Mouse (Mus musculus): ENCODE measurements around the gene Olfr288. TPM values are rescaled to one million over a fixed set of nuclear protein-coding genes. Genes with fewer than 3 reads are reported as not detected.
A peak's percentile ranks its signal among the peaks of the same experiment; 100 is the strongest.

Gene Olfr288
- total and polyA plus RNA-seq, 3 experiments = not detected

GRCm38 (mm10) chr15:98154146-98154545, 41.2 kb downstream of the Olfr288 start:
- TF ChIP-seq EP300 (IDR thresholded peaks at IDR 0.05; ENCODE audit: insufficient read depth, low read depth, low read length) = no peak
- no peak for TF ChIP-seq CTCF (IDR thresholded peaks at IDR 0.05)
- TF ChIP-seq POLR2A (IDR thresholded peaks at IDR 0.05; ENCODE audit: insufficient read depth, low read depth, low read length) = no peak
- Histone ChIP-seq H3K36me3 (ENCODE audit: control insufficient read depth, insufficient read depth, low read length) (no peaks in the 10 kb centered on the region), H3K27ac (no peak overlapping the region), H3K4me1 (ENCODE audit: control insufficient read depth, insufficient read depth, low read length) (no peaks in the 10 kb centered on the region), H3K27me3 (ENCODE audit: control insufficient read depth, insufficient read depth, low read length) (no peaks in the 10 kb centered on the region), H3K79me2 (replicated peaks; ENCODE audit: control insufficient read depth, insufficient read depth, low read length) (no peaks in the 10 kb centered on the region), H3K9ac (ENCODE audit: low read depth, low read length) (no peak overlapping the region), H3K4me3 (no peak overlapping the region)
- WGBS = 57% methylated on average over 4 of the region's 4 CpGs
- DNase-seq = no peak
- intact Hi-C loops (cut with DNase I) = loop anchor here (1.0 to 5.0 kb wide), 2 partner anchors 47 to 65 kb away; no protein-coding TSS in a partner anchor

GRCm38 (mm10) chr15:98153625-98154024, 41.7 kb downstream of the Olfr288 start:
- Histone ChIP-seq H3K79me2 (replicated peaks; ENCODE audit: control insufficient read depth, insufficient read depth, low read length) (no peaks in the 10 kb centered on the region), H3K9ac (ENCODE audit: low read depth, low read length) (peak overlapping the region; percentile 17; the same call in 1 of the 2 replicates), H3K4me1 (ENCODE audit: control insufficient read depth, insufficient read depth, low read length) (no peaks in the 10 kb centered on the region), H3K36me3 (ENCODE audit: control insufficient read depth, insufficient read depth, low read length) (no peaks in the 10 kb centered on the region), H3K27ac (no peak overlapping the region), H3K27me3 (ENCODE audit: control insufficient read depth, insufficient read depth, low read length) (no peaks in the 10 kb centered on the region), H3K4me3 (no peak overlapping the region)
- no peak for DNase-seq
- WGBS = 35% methylated on average over 3 of the region's 3 CpGs
- TF ChIP-seq CTCF (IDR thresholded peaks at IDR 0.05) (peak; percentile 77), EP300 (IDR thresholded peaks at IDR 0.05; ENCODE audit: insufficient read depth, low read depth, low read length) (no peak)
- intact Hi-C loops (cut with DNase I) = loop anchor here (1.0 to 5.0 kb wide), 2 partner anchors 46 to 64 kb away; no protein-coding TSS in a partner anchor

DNA sequence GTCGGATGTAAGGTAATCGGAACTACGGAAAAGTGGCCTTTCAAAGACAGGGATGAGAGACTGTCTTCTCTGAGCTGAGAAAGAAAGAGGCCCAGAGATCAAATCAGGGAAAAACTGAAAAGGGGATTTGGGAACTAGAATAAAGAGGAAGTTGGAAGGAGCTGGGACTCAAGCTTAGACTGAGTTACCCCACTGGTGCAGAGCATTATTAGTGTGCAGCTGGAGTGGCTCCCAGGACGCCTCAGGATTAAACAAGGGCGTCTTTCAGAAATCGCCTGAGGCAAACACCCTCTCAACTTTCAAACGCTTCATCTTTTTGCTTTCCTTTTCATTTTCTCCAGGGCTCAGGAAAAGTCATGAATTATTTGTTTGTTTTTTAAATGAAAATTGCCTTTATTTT, 42.4 kb downstream of the Olfr288 start:
- Histone ChIP-seq H3K27me3 (ENCODE audit: control insufficient read depth, insufficient read depth, low read length) (no peaks in the 10 kb centered on the region), H3K36me3 (ENCODE audit: control insufficient read depth, insufficient read depth, low read length) (no peaks in the 10 kb centered on the region), H3K4me3 (no peak overlapping the region), H3K79me2 (replicated peaks; ENCODE audit: control insufficient read depth, insufficient read depth, low read length) (no peaks in the 10 kb centered on the region), H3K4me1 (ENCODE audit: control insufficient read depth, insufficient read depth, low read length) (peaks cover 2% of the 10 kb centered on the region), H3K27ac (no peak overlapping the region), H3K9ac (ENCODE audit: low read depth, low read length) (no peak overlapping the region)
- WGBS = 82% methylated on average over 7 of the region's 7 CpGs
- no peak for DNase-seq
- intact Hi-C loops (cut with DNase I) = loop anchor here (5.0 kb wide), 1 partner anchor 46 kb away; no protein-coding TSS in a partner anchor
- no peak for TF ChIP-seq CTCF (IDR thresholded peaks at IDR 0.05)
- no peak for TF ChIP-seq POLR2A (IDR thresholded peaks at IDR 0.05; ENCODE audit: insufficient read depth, low read depth, low read length)
- no peak for TF ChIP-seq EP300 (IDR thresholded peaks at IDR 0.05; ENCODE audit: insufficient read depth, low read depth, low read length)

- Histone ChIP-seq H3K36me3 (ENCODE audit: control insufficient read depth, insufficient read depth, low read length) (peaks cover 3% of the 10 kb centered on the region; the same call in 1 of the 2 replicates), H3K79me2 (replicated peaks; ENCODE audit: control insufficient read depth, insufficient read depth, low read length) (no peaks in the 10 kb centered on the region; the same call in 1 of the 2 replicates), H3K27me3 (ENCODE audit: control insufficient read depth, insufficient read depth, low read length) (no peaks in the 10 kb centered on the region), H3K27ac (peak overlapping the region; percentile 82), H3K9ac (ENCODE audit: low read depth, low read length) (no peak overlapping the region), H3K4me3 (no peak overlapping the region), H3K4me1 (ENCODE audit: control insufficient read depth, insufficient read depth, low read length) (peaks cover 3% of the 10 kb centered on the region)
- 30% methylated on average over 10 of the region's 10 CpGs for WGBS
- TF ChIP-seq POLR2A (IDR thresholded peaks at IDR 0.05; ENCODE audit: insufficient read depth, low read depth, low read length) (peak; percentile 27; the same call in 1 of the 2 replicates), EP300 (IDR thresholded peaks at IDR 0.05; ENCODE audit: insufficient read depth, low read depth, low read length) (peak; percentile 77; the same call in 1 of the 2 replicates), CTCF (IDR thresholded peaks at IDR 0.05) (no peak)
- intact Hi-C loops (cut with DNase I) = no loop called here
- DNase-seq = peak; percentile 43 to 68
Observed at GRCm38 (mm10) chr15:98149166-98149602, 46.2 kb downstream of the Olfr288 start.

GRCm38 (mm10) chr15:98148356-98148755, 47.0 kb downstream of the Olfr288 start:
- no peak for TF ChIP-seq POLR2A (IDR thresholded peaks at IDR 0.05; ENCODE audit: insufficient read depth, low read depth, low read length)
- TF ChIP-seq EP300 (IDR thresholded peaks at IDR 0.05; ENCODE audit: insufficient read depth, low read depth, low read length) = no peak
- no peak for TF ChIP-seq CTCF (IDR thresholded peaks at IDR 0.05)
- DNase-seq = no peak
- Histone ChIP-seq H3K4me1 (ENCODE audit: control insufficient read depth, insufficient read depth, low read length) (peaks cover 3% of the 10 kb centered on the region), H3K4me3 (no peak overlapping the region), H3K27ac (peak overlapping the region; percentile 82), H3K36me3 (ENCODE audit: control insufficient read depth, insufficient read depth, low read length) (peaks cover 3% of the 10 kb centered on the region; the same call in 1 of the 2 replicates), H3K27me3 (ENCODE audit: control insufficient read depth, insufficient read depth, low read length) (no peaks in the 10 kb centered on the region), H3K79me2 (replicated peaks; ENCODE audit: control insufficient read depth, insufficient read depth, low read length) (no peaks in the 10 kb centered on the region; the same call in 1 of the 2 replicates), H3K9ac (ENCODE audit: low read depth, low read length) (no peak overlapping the region; the same call in 1 of the 2 replicates)
- intact Hi-C loops (cut with DNase I) = no loop called here
- WGBS = 40% methylated on average over 3 of the region's 3 CpGs

GRCm38 (mm10) chr15:98145559-98146181, 49.7 kb downstream of the Olfr288 start:
- Histone ChIP-seq H3K27ac (peak overlapping the region; percentile 72), H3K4me3 (peak overlapping the region; percentile 60), H3K4me1 (ENCODE audit: control insufficient read depth, insufficient read depth, low read length) (peaks cover 3% of the 10 kb centered on the region), H3K9ac (ENCODE audit: low read depth, low read length) (peak overlapping the region; percentile 97), H3K27me3 (ENCODE audit: control insufficient read depth, insufficient read depth, low read length) (no peaks in the 10 kb centered on the region), H3K36me3 (ENCODE audit: control insufficient read depth, insufficient read depth, low read length) (peaks cover 8% of the 10 kb centered on the region), H3K79me2 (replicated peaks; ENCODE audit: control insufficient read depth, insufficient read depth, low read length) (peaks cover 2% of the 10 kb centered on the region; the same call in 1 of the 2 replicates)
- no peak for TF ChIP-seq CTCF (IDR thresholded peaks at IDR 0.05)
- TF ChIP-seq EP300 (IDR thresholded peaks at IDR 0.05; ENCODE audit: insufficient read depth, low read depth, low read length) = 0 out of 2 replicates have a peak, but pooled peaks have one; percentile 27
- TF ChIP-seq POLR2A (IDR thresholded peaks at IDR 0.05; ENCODE audit: insufficient read depth, low read depth, low read length) = peak; percentile 82
- peak; percentile 92 to 95 for DNase-seq
- 1% methylated on average over 38 of the region's 38 CpGs for WGBS
- intact Hi-C loops (cut with DNase I) = loop anchor here (2.0 kb wide), 1 partner anchor 53 kb away; the partner anchor contains the start of genes Pfkm and Senp1
